Mouse (Mus musculus): ENCODE data around the gene Shtn1.

Gene Shtn1

GRCm38 (mm10) chr19:59075472-59076101 is at the start of gene Shtn1:
Shtn1 (minus strand) TSS chr19:59076100.
- in situ Hi-C loops (cut with MboI; ENCODE audit: low sequenced_read_pairs) = no loop called here

DNA sequence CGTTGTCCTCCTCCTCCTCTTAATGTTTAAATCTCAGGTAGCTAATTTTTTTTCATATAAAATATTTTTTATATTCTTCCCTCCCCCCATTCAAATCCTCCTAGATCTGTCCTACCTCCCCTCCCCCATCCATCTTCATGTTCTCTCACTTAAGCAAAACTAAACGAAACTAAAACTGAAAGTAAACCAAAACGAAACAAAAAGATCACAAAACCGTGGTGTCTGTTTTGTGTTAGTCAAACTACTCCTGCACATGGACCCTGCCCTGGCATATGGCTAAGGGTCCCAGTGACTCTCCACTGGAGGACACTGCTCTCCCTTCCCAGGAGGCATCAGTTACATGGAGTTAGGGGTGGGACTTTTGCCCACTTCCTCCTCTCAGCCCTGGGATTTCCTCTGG is 38.3 kb upstream of the Shtn1 start:
- in situ Hi-C loops (cut with MboI; ENCODE audit: low sequenced_read_pairs) = no loop called here

DNA sequence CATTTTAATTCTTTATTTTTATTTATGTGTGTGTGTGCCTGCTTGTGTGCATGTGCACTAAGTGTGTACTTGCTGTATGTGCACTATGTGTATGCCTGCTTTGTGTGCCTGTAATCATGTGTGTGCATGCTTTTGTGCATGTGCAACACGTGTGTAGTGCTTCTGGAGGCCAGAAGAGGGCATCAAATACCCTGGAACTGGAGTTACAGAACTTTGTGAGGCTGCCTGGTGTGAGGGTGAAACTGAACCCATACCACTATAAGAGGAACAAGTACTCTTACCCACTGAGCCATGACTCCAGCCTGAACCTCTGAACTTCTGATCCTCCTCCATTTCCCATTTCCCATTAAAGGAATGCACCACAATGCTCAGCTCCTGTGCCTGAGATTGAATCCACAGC is 34.0 kb upstream of the Shtn1 start:
- in situ Hi-C loops (cut with MboI; ENCODE audit: low sequenced_read_pairs) = no loop called here

- in situ Hi-C loops (cut with MboI; ENCODE audit: low sequenced_read_pairs) = no loop called here
Measured at GRCm38 (mm10) chr19:59098315-59098714, 22.4 kb upstream of the Shtn1 start.

- in situ Hi-C loops (cut with MboI; ENCODE audit: low sequenced_read_pairs) = no loop called here
Measured at GRCm38 (mm10) chr19:59092295-59092694, 16.4 kb upstream of the Shtn1 start.

GRCm38 (mm10) chr19:59090337-59090736 is 14.4 kb upstream of the Shtn1 start:
- in situ Hi-C loops (cut with MboI; ENCODE audit: low sequenced_read_pairs) = no loop called here

GRCm38 (mm10) chr19:59084296-59084695 is 8.4 kb upstream of the Shtn1 start:
- in situ Hi-C loops (cut with MboI; ENCODE audit: low sequenced_read_pairs) = no loop called here

GRCm38 (mm10) chr19:59076131-59076530 is 231 bp upstream of the Shtn1 start:
- in situ Hi-C loops (cut with MboI; ENCODE audit: low sequenced_read_pairs) = no loop called here

- in situ Hi-C loops (cut with MboI; ENCODE audit: low sequenced_read_pairs) = no loop called here
Measured at GRCm38 (mm10) chr19:59074841-59075471, 944 bp downstream of the Shtn1 start.

DNA sequence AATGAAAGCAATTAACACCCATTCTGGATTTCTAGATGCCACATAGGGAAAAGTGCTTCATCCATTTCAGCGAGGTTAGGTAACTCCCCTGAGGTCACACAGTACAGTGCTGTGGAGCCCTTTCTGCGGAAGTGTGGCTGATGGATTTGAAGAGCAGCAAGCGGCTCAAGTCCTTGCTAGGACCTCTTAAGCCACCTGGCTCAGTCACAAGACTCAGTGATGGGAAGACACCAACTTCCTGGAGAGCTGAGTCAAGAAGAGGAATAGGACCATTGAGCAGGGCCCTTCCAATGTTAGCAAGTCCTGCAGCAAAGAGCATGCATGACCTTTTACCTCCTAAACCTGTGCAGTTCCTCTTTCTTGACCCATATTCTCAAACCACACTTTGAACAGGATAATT is 1.5 kb downstream of the Shtn1 start:
- in situ Hi-C loops (cut with MboI; ENCODE audit: low sequenced_read_pairs) = no loop called here

DNA sequence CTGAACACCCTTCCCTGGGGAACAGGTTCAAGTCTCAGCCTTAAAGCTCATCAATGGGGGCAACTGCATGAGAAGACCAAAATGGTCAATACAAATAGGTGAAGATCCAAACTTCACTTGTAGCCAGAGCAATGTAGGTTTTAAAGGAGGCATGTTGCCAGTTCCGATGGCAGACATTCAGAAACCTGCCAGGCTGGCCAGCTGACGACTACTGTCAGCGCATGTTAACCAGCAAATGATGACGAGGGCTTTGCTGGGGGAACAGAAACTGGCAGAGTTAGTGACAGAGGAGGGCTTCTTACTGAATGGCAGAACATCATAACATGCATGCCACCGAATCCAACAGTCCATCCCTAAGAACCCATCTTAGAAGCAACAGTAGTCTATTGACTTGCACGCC is 2.9 kb downstream of the Shtn1 start:
- in situ Hi-C loops (cut with MboI; ENCODE audit: low sequenced_read_pairs) = no loop called here

DNA sequence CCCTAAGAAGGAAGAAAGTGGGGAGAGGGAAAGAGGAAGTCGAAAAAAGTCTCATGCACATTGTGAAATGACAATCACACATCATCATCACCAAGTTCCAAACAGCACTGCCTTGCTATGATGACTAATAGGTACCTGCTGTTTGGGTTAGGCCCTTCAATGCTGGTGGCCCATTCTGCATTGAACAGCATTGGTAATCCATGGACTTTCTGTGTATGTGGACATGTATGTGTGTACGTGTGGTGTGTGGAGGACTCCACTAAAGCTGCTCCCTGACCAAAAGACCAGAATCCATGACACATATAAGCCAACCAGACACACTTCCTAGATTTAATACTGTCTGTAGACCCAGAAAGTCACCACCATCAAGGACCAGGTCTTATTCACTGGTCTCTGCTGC is 3.9 kb downstream of the Shtn1 start:
- in situ Hi-C loops (cut with MboI; ENCODE audit: low sequenced_read_pairs) = no loop called here

GRCm38 (mm10) chr19:59071396-59071795 is 4.5 kb downstream of the Shtn1 start:
- in situ Hi-C loops (cut with MboI; ENCODE audit: low sequenced_read_pairs) = no loop called here

DNA sequence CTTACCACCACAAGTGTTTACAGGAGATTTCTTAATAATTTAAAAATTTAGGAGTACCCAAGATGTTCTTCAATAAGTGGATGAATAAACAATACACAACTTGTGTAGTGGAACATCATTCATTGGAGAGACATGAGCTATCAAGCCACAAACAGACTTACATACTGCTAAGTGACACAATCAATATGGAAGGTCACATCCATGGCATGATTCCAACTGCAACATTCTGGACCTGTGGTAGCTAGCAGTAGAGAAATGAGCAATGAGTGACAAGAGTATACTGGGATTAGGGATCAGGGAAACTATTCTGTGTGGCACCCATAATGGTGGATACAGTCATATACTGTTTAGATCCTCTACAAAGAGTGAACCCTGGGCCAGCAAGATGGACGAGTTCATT is 8.2 kb downstream of the Shtn1 start:
- in situ Hi-C loops (cut with MboI; ENCODE audit: low sequenced_read_pairs) = no loop called here

GRCm38 (mm10) chr19:59066670-59067069 is 9.2 kb downstream of the Shtn1 start:
- in situ Hi-C loops (cut with MboI; ENCODE audit: low sequenced_read_pairs) = no loop called here

DNA sequence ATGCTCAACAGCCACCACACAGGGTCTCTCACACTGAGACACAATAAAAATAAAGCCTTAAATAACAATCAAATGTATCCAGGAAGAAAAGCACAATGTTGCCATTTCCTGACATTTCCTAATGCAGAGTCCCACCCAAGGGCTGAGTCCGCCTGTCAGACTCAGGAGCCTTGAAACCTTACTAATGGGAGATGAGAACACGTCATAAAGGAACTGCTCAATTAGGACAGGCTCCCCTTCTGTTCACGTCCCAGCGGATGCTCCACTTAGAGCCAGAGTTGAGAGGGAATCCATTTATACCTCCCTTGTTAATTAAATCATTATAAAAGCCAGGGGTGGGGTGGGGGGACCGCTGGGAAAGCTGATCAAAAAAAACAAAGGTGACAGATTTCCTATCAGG is 9.8 kb downstream of the Shtn1 start:
- in situ Hi-C loops (cut with MboI; ENCODE audit: low sequenced_read_pairs) = no loop called here

- in situ Hi-C loops (cut with MboI; ENCODE audit: low sequenced_read_pairs) = no loop called here
Measured at GRCm38 (mm10) chr19:59064616-59065015, 11.3 kb downstream of the Shtn1 start.

GRCm38 (mm10) chr19:59063568-59063967 is 12.3 kb downstream of the Shtn1 start:
- in situ Hi-C loops (cut with MboI; ENCODE audit: low sequenced_read_pairs) = no loop called here

DNA sequence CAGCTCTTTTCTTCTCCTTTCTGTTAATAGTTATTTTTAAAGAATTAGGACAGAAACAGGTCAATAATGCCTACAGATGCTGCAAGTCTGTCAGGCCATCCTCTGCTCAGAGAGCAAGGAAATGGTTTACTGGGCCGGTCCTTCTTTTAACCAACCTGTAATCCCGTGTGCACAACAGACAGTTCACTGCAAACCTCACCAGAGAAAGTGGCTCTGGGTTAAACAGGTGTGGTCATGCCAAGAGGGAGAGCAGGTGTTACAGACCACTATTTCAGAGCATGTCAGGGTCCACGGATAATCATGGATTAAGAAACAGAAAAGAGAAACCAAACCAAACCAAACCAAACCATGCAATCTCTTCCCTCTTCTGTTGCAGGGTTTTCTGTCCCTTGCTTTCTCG is 17.8 kb downstream of the Shtn1 start:
- in situ Hi-C loops (cut with MboI; ENCODE audit: low sequenced_read_pairs) = no loop called here

DNA sequence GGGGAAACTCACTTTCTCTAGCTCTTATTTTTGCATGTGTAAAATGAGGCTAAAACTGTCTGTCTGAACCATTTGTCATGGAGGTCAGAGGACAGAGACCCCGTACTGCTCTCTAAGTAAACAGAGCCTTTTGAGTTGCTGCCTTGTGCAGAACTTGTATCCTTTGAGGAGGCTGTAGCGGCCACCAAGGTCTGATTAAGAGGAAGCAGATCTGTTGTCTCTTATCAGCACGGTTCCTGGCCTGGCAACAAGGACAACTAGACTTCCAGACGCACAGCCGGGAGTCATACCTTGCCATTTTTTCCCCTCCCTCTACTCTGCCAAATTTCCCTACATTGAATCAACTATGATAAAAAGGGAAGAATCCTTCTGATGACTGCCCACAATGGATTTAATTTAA is 18.5 kb downstream of the Shtn1 start:
- in situ Hi-C loops (cut with MboI; ENCODE audit: low sequenced_read_pairs) = no loop called here

DNA sequence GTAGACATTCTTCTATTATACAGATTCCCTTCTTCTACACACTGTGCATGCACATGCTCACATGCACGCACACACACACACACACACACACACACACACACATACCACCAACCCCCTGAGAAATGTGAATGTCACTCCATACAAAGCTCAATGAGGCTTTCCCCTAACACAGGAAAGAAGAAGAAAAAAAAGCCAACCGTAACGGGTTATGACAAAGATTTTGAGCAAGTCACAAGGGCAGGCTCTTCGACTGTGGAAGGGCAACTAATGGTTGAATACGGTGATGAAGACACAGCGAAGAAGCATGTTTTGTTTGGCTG is 21.3 kb downstream of the Shtn1 start:
- in situ Hi-C loops (cut with MboI; ENCODE audit: low sequenced_read_pairs) = no loop called here

GRCm38 (mm10) chr19:59053931-59054631 is 21.8 kb downstream of the Shtn1 start:
- in situ Hi-C loops (cut with MboI; ENCODE audit: low sequenced_read_pairs) = no loop called here
